Mouse (Mus musculus): Measurements from ENCODE around the gene D17Wsu92e.

GRCm38 (mm10) chr17:27720326-27720725 is 100.1 kb downstream of the D17Wsu92e start:
- no peak for TF ChIP-seq CTCF (IDR thresholded peaks at IDR 0.05; ENCODE audit: control insufficient read depth, insufficient read depth, insufficient replicate concordance, low read depth, low read length)
- TF ChIP-seq POLR2A (IDR thresholded peaks at IDR 0.05; ENCODE audit: control insufficient read depth, low read depth, low read length), result no peak

Measured in testis, adult 2 months (tissue).